Mouse (Mus musculus) E14TG2a.4 (cell line): Measurements from ENCODE around the gene Lmod1.

Experiments used
- CTCF ChIP-seq: conservative IDR thresholded peaks from 2 replicates; pipeline ENCODE4 v1.5.1; 2014; ENCODE audit warnings: low read length
- NANOG ChIP-seq: IDR thresholded peaks from 2 replicates; pipeline ENCODE4 v1.6.1; 2014; ENCODE audit warnings: borderline replicate concordance, low read length, mixed read lengths

DNA sequence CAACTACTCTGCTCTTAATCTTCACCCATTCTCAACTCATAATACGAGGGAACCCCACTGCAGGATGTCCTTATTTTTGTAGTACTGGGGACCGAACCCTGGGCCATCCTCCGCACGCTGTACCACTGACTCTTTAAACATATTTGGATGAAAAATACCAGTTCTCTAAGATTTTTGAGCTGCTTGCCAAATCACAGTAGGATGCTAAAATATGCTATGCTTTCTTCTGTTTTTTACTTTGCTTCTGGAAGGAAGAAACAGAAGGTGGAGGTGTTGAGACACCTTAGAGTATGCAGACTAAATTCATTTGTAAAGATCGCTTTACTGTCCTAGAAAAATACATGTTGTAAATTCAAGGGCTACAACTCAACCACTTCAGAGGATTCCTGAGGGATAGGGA lies 59.6 kb downstream of the Lmod1 start:
- no peak for TF ChIP-seq CTCF
- TF ChIP-seq NANOG = no peak
